35 mouse cellular contexts compared by ENCODE assay signal in the genomic region with DNA sequence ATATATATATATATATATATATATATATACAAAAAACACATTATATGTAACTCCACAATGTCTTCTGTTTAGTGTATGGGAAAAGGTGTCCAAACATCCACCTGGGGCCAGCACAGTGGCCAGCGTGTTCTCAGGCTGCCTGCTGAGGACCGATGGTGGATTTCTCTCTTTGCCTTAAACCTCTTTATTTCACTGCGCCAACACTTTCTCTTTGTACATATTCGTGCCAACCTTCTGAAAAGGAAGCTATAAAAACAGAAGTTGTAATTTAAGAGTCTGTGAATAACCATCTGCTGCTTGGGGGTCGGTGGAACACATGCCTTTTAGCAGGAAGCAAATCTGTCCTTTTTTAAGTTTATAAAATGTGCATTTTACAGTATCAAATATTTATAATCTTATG. TPM values are rescaled to one million over a fixed set of nuclear protein-coding genes. Genes with fewer than 3 reads are reported as not detected.
DNase-seq lines count a peak whose midpoint lies in the region; ATAC-seq lines count a peak whose summit lies in the region.
"Had no signal": no experiment of that assay in that cellular context is flagged by ENCODE, and none has a peak within 500 bp of the region (broad histone marks: within the 10 kb centered on the region; RNA-seq: fewer than 3 reads in every experiment).

No protein-coding gene starts in this region.

- H3K36me3 ChIP-seq in hindbrain, embryonic 10.5 days = peaks cover 32% of the 10 kb centered on the region
- no peaks in the 10 kb centered on the region for H3K36me3 ChIP-seq in hindbrain, embryonic 13.5 days
- H3K36me3 ChIP-seq in hindbrain, embryonic 16.5 days (ENCODE audit: control insufficient read depth, insufficient read depth, low read length) = no peaks in the 10 kb centered on the region
- peaks cover 21% of the 10 kb centered on the region for H3K36me3 ChIP-seq in midbrain, embryonic 14.5 days (ENCODE audit: control insufficient read depth, insufficient read depth, low read length)
- H3K36me3 ChIP-seq: forebrain, embryonic 15.5 days; limb, embryonic 15.5 days; liver, embryonic 15.5 days; lung, embryonic 15.5 days; neural tube, embryonic 13.5 days had no signal

- no peak for DNase-seq in hindbrain, embryonic 10.5 days (ENCODE audit: low spot score)
- no peak for DNase-seq in midbrain, embryonic 14.5 days
- no peak for DNase-seq in right cerebral cortex, postnatal 10 days (ENCODE audit: low spot score in 2 of 2)
- no peak for DNase-seq in frontal cortex, postnatal 25 days (ENCODE audit: low spot score in 2 of 2)
- DNase-seq: adrenal gland, postnatal 10 days; gastrocnemius, postnatal 36 days; heart, adult 2 months; kidney, adult 2 months; layer of hippocampus, adult 9-11 months; lung, postnatal 36 days; retina, postnatal 1 day; thymus, postnatal 14 days had no signal

- H3K27ac ChIP-seq in hindbrain, embryonic 10.5 days = peak overlapping the region; percentile 35
- no peak overlapping the region for H3K27ac ChIP-seq in hindbrain, embryonic 13.5 days
- no peak overlapping the region for H3K27ac ChIP-seq in hindbrain, embryonic 16.5 days (ENCODE audit: low read depth, low read length)
- H3K27ac ChIP-seq in midbrain, embryonic 14.5 days (replicated peaks; ENCODE audit: low read depth, low read length) = no peak overlapping the region
- H3K27ac ChIP-seq: forebrain, embryonic 15.5 days; heart, adult 2 months; kidney, postnatal 0 days; left cerebral cortex, adult 2 months; limb, embryonic 15.5 days; liver, embryonic 15.5 days; lung, embryonic 15.5 days; neural tube, embryonic 13.5 days had no signal

- no peak overlapping the region for H3K4me2 ChIP-seq in hindbrain, embryonic 13.5 days
- 0 out of 2 replicates have a peak overlapping the region, but pooled peaks have one; percentile 33 for H3K4me2 ChIP-seq in hindbrain, embryonic 16.5 days (ENCODE audit: low read length)
- peak overlapping the region; percentile 79 for H3K4me2 ChIP-seq in midbrain, embryonic 14.5 days (ENCODE audit: low read length)
- H3K4me2 ChIP-seq: forebrain, embryonic 15.5 days; limb, embryonic 15.5 days; liver, embryonic 15.5 days; lung, embryonic 15.5 days; neural tube, embryonic 13.5 days had no signal

- 15% methylated on average over 5 of the region's 5 CpGs for WGBS in hindbrain, embryonic 10.5 days
- WGBS in hindbrain, embryonic 13.5 days = 11% methylated on average over 5 of the region's 5 CpGs
- whole genome bisulfite sequencing in hindbrain, embryonic 16.5 days = 14% methylated on average over 5 of the region's 5 CpGs
- 24% methylated on average over 5 of the region's 5 CpGs for WGBS in midbrain, embryonic 14.5 days

- H3K9me3 ChIP-seq in hindbrain, embryonic 10.5 days = no peaks in the 10 kb centered on the region
- H3K9me3 ChIP-seq in hindbrain, embryonic 13.5 days = no peaks in the 10 kb centered on the region
- H3K9me3 ChIP-seq in hindbrain, embryonic 16.5 days (ENCODE audit: control insufficient read depth, low read length) = no peaks in the 10 kb centered on the region
- H3K9me3 ChIP-seq in midbrain, embryonic 14.5 days (ENCODE audit: control insufficient read depth, low read length) = no peaks in the 10 kb centered on the region
- H3K9me3 ChIP-seq: forebrain, embryonic 15.5 days; limb, embryonic 15.5 days; liver, embryonic 15.5 days; lung, embryonic 15.5 days; neural tube, embryonic 13.5 days had no signal

- H3K4me3 ChIP-seq in hindbrain, embryonic 10.5 days = peak overlapping the region; percentile 48
- H3K4me3 ChIP-seq in hindbrain, embryonic 13.5 days = no peak overlapping the region
- H3K4me3 ChIP-seq in hindbrain, embryonic 16.5 days (ENCODE audit: low read length) = no peak overlapping the region
- peak overlapping the region; percentile 20 for H3K4me3 ChIP-seq in midbrain, embryonic 14.5 days (replicated peaks; ENCODE audit: low read depth, low read length)
- H3K4me3 ChIP-seq: forebrain, embryonic 15.5 days; heart, adult 2 months; left cerebral cortex, adult 2 months; limb, embryonic 15.5 days; liver, embryonic 15.5 days; lung, embryonic 15.5 days; myocyte; neural tube, embryonic 13.5 days had no signal

- no peak overlapping the region for H3K9ac ChIP-seq in hindbrain, embryonic 13.5 days
- no peak overlapping the region for H3K9ac ChIP-seq in hindbrain, embryonic 16.5 days (ENCODE audit: low read depth, low read length)
- peak overlapping the region; percentile 21; the same call in 1 of the 2 replicates for H3K9ac ChIP-seq in midbrain, embryonic 14.5 days (replicated peaks; ENCODE audit: low read length)
- H3K9ac ChIP-seq: forebrain, embryonic 15.5 days; limb, embryonic 15.5 days; liver, embryonic 15.5 days; lung, embryonic 15.5 days; neural tube, embryonic 13.5 days had no signal

- no peak for ATAC-seq in hindbrain, embryonic 13.5 days (ENCODE audit: low FRiP score)
- no peak for ATAC-seq in hindbrain, embryonic 16.5 days
- no peak for ATAC-seq in midbrain, embryonic 14.5 days (ENCODE audit: low FRiP score, low TSS enrichment)
- no peak for ATAC-seq in megakaryocyte progenitor cell, adult 5-6 weeks (replicated peaks; ENCODE audit: poor library complexity)
- ATAC-seq: activated CD4-positive, CD25-positive, alpha-beta regulatory T cell, adult 4 months; forebrain, embryonic 15.5 days; inflammation-experienced regulatory T-cells, adult 6 months had no signal

- H3K4me1 ChIP-seq in hindbrain, embryonic 10.5 days (replicated peaks) = peaks cover 45% of the 10 kb centered on the region
- peaks cover 16% of the 10 kb centered on the region for H3K4me1 ChIP-seq in hindbrain, embryonic 13.5 days (replicated peaks)
- peaks cover 5% of the 10 kb centered on the region; the same call in 1 of the 2 replicates for H3K4me1 ChIP-seq in hindbrain, embryonic 16.5 days (ENCODE audit: control insufficient read depth, insufficient read depth, low read depth, low read length)
- peaks cover 26% of the 10 kb centered on the region for H3K4me1 ChIP-seq in midbrain, embryonic 14.5 days (ENCODE audit: control insufficient read depth, insufficient read depth, low read length)

- peaks cover 98% of the 10 kb centered on the region for H3K27me3 ChIP-seq in hindbrain, embryonic 10.5 days (ENCODE audit: insufficient read depth, poor library complexity, severe bottlenecking)
- peaks cover 90% of the 10 kb centered on the region for H3K27me3 ChIP-seq in hindbrain, embryonic 13.5 days
- H3K27me3 ChIP-seq in hindbrain, embryonic 16.5 days (replicated peaks; ENCODE audit: control insufficient read depth, insufficient read depth, low read length) = peaks cover 50% of the 10 kb centered on the region
- peaks cover 42% of the 10 kb centered on the region for H3K27me3 ChIP-seq in midbrain, embryonic 14.5 days (ENCODE audit: control insufficient read depth, insufficient read depth, low read length)

RNA-seq across cellular contexts. Expression of gene En2, which starts 6.2 kb away (rescaled TPM):
- polyA plus RNA-seq in hindbrain, embryonic 10.5 days (2016; fragmentation: Nextera tagmentation; extraction: Ambion mirVana) = 0.50 and 0.88 TPM in 2 replicates
- polyA plus RNA-seq in hindbrain, embryonic 13.5 days (2015; fragmentation: Nextera tagmentation; extraction: Ambion mirVana) = 0.58 and 0.71 TPM in 2 replicates
- 0.40 and 0.55 TPM in 2 replicates for polyA plus RNA-seq in hindbrain, embryonic 16.5 days (2015; fragmentation: Nextera tagmentation; extraction: Ambion mirVana)
- polyA plus RNA-seq in midbrain, embryonic 14.5 days (2014; fragmentation: Nextera tagmentation; extraction: Ambion mirVana) = 3.8 TPM in 2 replicates
- not detected in 2 replicates for total RNA-seq in megakaryocyte progenitor cell, adult 5-6 weeks (2015)
- total RNA-seq in megakaryocyte progenitor cell, adult 5-6 weeks (2017) = not detected in 2 replicates
- total RNA-seq: adrenal gland, postnatal 10 days; heart, postnatal 25 days; left cerebral cortex, postnatal 4 days; megakaryocyte-erythroid progenitor cell, adult 5-6 weeks; MEL had no signal
- polyA plus RNA-seq: activated CD4-positive, CD25-positive, alpha-beta regulatory T cell, adult 4 months; C2C12; embryonic facial prominence, embryonic 14.5 days; forebrain, embryonic 15.5 days; heart, adult 2 months; heart, embryonic 14.5 days; inflammation-experienced regulatory T-cells, adult 6 months; kidney, postnatal 0 days; large intestine, adult 2 months; limb, embryonic 15.5 days; liver, embryonic 15.5 days; lung, embryonic 15.5 days; myocyte; neural tube, embryonic 13.5 days; spleen, adult 2 months; stomach, embryonic 14.5 days had no signal

Comparison
In these comparisons a context has a peak if more than half of its experiments do, and no peak if none do; other contexts are left out.
1. H3K4me3 ChIP-seq: peak in hindbrain, embryonic 10.5 days (single experiment) and midbrain, embryonic 14.5 days (single experiment); none in hindbrain, embryonic 13.5 days (single experiment) and hindbrain, embryonic 16.5 days (single experiment).